Mouse (Mus musculus): ENCODE measurements around the gene Ablim1. TPM values are rescaled to one million over a fixed set of nuclear protein-coding genes. Genes with fewer than 3 reads are reported as not detected.

The Ablim1 gene
- polyA plus RNA-seq, 1 experiment from 2014 or later, result 6.1 TPM

- 66% methylated on average over 2 of the region's 2 CpGs for WGBS (ENCODE audit: insufficient replicate concordance)
- Histone ChIP-seq H3K4me1 (no peaks in the 10 kb centered on the region), H3K9ac (no peak overlapping the region), H3K36me3 (no peaks in the 10 kb centered on the region), H3K4me3 (no peak overlapping the region), H3K9me3 (replicated peaks) (no peaks in the 10 kb centered on the region), H3K27me3 (replicated peaks) (no peaks in the 10 kb centered on the region), H3K4me2 (no peak overlapping the region), H3K27ac (no peak overlapping the region)
- ATAC-seq, result no peak
Observed at GRCm38 (mm10) chr19:57235931-57236330, 78.8 kb downstream of the Ablim1 start.

GRCm38 (mm10) chr19:57230996-57231395, 83.7 kb downstream of the Ablim1 start:
- Histone ChIP-seq H3K27me3 (replicated peaks) (no peaks in the 10 kb centered on the region), H3K4me3 (no peak overlapping the region), H3K36me3 (no peaks in the 10 kb centered on the region), H3K4me2 (no peak overlapping the region), H3K9me3 (replicated peaks) (no peaks in the 10 kb centered on the region), H3K9ac (no peak overlapping the region), H3K4me1 (no peaks in the 10 kb centered on the region), H3K27ac (no peak overlapping the region)
- whole genome bisulfite sequencing (ENCODE audit: insufficient replicate concordance), result 58% methylated on average over 4 of the region's 4 CpGs
- ATAC-seq, result no peak

DNA sequence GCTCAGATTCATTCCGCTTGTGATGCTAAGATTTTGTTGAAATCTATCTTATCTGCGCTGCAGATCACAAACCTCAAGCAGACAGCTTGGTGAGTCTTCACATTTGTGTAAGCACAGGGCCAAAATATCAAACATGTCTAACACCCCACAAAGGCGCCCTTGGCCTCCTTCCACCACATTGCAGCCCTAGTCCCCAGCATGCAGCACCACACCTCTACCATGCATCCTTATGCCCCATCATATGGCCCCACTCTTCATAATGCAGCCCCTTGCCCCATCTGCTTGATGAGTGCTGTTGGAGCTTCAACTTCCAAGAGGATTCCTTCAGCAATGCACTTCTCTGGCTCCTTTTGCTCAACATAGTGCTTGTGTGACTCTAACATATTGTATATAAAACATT, 85.6 kb downstream of the Ablim1 start:
- Histone ChIP-seq H3K27me3 (replicated peaks) (no peaks in the 10 kb centered on the region), H3K4me3 (no peak overlapping the region), H3K9ac (no peak overlapping the region), H3K9me3 (replicated peaks) (no peaks in the 10 kb centered on the region), H3K4me1 (no peaks in the 10 kb centered on the region; the same call in 1 of the 2 replicates), H3K27ac (no peak overlapping the region), H3K36me3 (no peaks in the 10 kb centered on the region), H3K4me2 (no peak overlapping the region)
- no peak for ATAC-seq
- WGBS (ENCODE audit: insufficient replicate concordance), result 67% methylated on average over 3 of the region's 3 CpGs

DNA sequence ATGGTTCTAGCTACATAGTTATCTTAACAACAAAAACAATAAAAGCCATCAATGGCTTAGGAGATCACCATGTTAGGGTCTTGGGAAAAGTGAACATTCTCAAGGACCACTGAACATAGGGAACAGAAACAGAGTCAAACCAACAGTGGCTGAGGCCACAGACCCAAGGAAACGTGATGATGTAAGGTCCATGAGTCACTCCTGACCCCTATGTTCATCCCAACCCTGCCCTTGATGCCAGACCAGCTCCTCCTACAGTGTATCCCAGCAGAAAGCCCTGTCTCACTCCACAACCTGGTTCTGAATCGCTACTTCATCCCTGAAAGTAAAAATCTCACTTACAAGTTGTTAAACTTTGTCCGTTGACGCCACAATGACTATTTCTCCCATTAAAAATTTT, 86.1 kb downstream of the Ablim1 start:
- no peak overlapping the region for H3K9ac ChIP-seq
- 59% methylated on average over 4 of the region's 4 CpGs for WGBS (ENCODE audit: insufficient replicate concordance)
- H3K27me3 ChIP-seq (replicated peaks), result no peaks in the 10 kb centered on the region
- H3K4me3 ChIP-seq, result no peak overlapping the region
- H3K4me2 ChIP-seq, result no peak overlapping the region
- H3K9me3 ChIP-seq (replicated peaks), result no peaks in the 10 kb centered on the region
- H3K36me3 ChIP-seq, result no peaks in the 10 kb centered on the region
- no peak overlapping the region for H3K27ac ChIP-seq
- no peak for ATAC-seq
- no peaks in the 10 kb centered on the region; the same call in 1 of the 2 replicates for H3K4me1 ChIP-seq

- no peak overlapping the region for H3K4me3 ChIP-seq
- H3K9me3 ChIP-seq (replicated peaks), result no peaks in the 10 kb centered on the region
- WGBS (ENCODE audit: insufficient replicate concordance), result 67% methylated on average over 5 of the region's 5 CpGs
- H3K4me1 ChIP-seq, result no peaks in the 10 kb centered on the region; the same call in 1 of the 2 replicates
- no peak for ATAC-seq
- no peaks in the 10 kb centered on the region for H3K36me3 ChIP-seq
- H3K4me2 ChIP-seq, result no peak overlapping the region
- H3K9ac ChIP-seq, result no peak overlapping the region
- H3K27me3 ChIP-seq (replicated peaks), result no peaks in the 10 kb centered on the region; the same call in 1 of the 2 replicates
- H3K27ac ChIP-seq, result no peak overlapping the region
Observed at GRCm38 (mm10) chr19:57224390-57224789, 90.3 kb downstream of the Ablim1 start.

DNA sequence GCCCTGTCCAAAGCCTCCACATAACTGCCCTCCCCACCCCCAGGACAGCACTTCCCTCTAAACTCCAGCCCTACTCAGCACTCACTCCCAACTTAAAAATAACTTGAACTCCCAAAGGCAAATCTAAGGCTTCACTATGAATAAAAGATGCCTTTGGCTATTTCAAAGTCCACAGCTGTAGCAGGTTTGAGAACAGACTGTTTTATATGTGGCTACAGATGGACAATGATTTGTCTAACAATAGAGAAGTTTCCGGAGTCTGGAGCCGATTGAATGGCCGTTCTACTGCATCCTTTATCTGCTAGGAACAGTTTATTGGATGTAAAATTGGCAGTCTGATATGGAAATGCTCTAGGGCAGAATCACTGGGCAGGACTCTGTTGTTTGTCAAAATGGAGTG, 91.0 kb downstream of the Ablim1 start:
- no peaks in the 10 kb centered on the region; the same call in 1 of the 2 replicates for H3K27me3 ChIP-seq (replicated peaks)
- no peaks in the 10 kb centered on the region for H3K36me3 ChIP-seq
- 69% methylated on average over 3 of the region's 3 CpGs for WGBS (ENCODE audit: insufficient replicate concordance)
- H3K4me1 ChIP-seq, result no peaks in the 10 kb centered on the region; the same call in 1 of the 2 replicates
- no peaks in the 10 kb centered on the region for H3K9me3 ChIP-seq (replicated peaks)
- no peak overlapping the region for H3K4me2 ChIP-seq
- no peak overlapping the region for H3K9ac ChIP-seq
- no peak overlapping the region for H3K4me3 ChIP-seq
- ATAC-seq, result no peak
- no peak overlapping the region for H3K27ac ChIP-seq

GRCm38 (mm10) chr19:57222657-57223056, 92.1 kb downstream of the Ablim1 start:
- H3K27me3 ChIP-seq (replicated peaks), result no peaks in the 10 kb centered on the region; the same call in 1 of the 2 replicates
- ATAC-seq, result no peak
- no peak overlapping the region for H3K9ac ChIP-seq
- H3K36me3 ChIP-seq, result no peaks in the 10 kb centered on the region
- no peak overlapping the region for H3K4me3 ChIP-seq
- no peak overlapping the region for H3K27ac ChIP-seq
- no peak overlapping the region for H3K4me2 ChIP-seq
- WGBS (ENCODE audit: insufficient replicate concordance), result 82% methylated on average over 6 of the region's 6 CpGs
- H3K4me1 ChIP-seq, result no peaks in the 10 kb centered on the region; the same call in 1 of the 2 replicates
- H3K9me3 ChIP-seq (replicated peaks), result no peaks in the 10 kb centered on the region

GRCm38 (mm10) chr19:57221684-57222235, 93.0 kb downstream of the Ablim1 start:
- no peak for ATAC-seq
- Histone ChIP-seq H3K4me1 (no peaks in the 10 kb centered on the region; the same call in 1 of the 2 replicates), H3K9me3 (replicated peaks) (no peaks in the 10 kb centered on the region), H3K9ac (no peak overlapping the region), H3K4me2 (no peak overlapping the region), H3K27me3 (replicated peaks) (no peaks in the 10 kb centered on the region; the same call in 1 of the 2 replicates), H3K36me3 (no peaks in the 10 kb centered on the region), H3K4me3 (no peak overlapping the region), H3K27ac (no peak overlapping the region)
- WGBS (ENCODE audit: insufficient replicate concordance), result 56% methylated on average over 7 of the region's 7 CpGs

- Histone ChIP-seq H3K4me2 (no peak overlapping the region), H3K36me3 (no peaks in the 10 kb centered on the region), H3K4me3 (no peak overlapping the region), H3K27ac (no peak overlapping the region), H3K9me3 (replicated peaks) (no peaks in the 10 kb centered on the region), H3K9ac (no peak overlapping the region), H3K27me3 (replicated peaks) (no peaks in the 10 kb centered on the region; the same call in 1 of the 2 replicates), H3K4me1 (no peaks in the 10 kb centered on the region; the same call in 1 of the 2 replicates)
- 63% methylated on average over 11 of the region's 11 CpGs for WGBS (ENCODE audit: insufficient replicate concordance)
- no peak for ATAC-seq
Observed at GRCm38 (mm10) chr19:57219758-57220157, 95.0 kb downstream of the Ablim1 start.

DNA sequence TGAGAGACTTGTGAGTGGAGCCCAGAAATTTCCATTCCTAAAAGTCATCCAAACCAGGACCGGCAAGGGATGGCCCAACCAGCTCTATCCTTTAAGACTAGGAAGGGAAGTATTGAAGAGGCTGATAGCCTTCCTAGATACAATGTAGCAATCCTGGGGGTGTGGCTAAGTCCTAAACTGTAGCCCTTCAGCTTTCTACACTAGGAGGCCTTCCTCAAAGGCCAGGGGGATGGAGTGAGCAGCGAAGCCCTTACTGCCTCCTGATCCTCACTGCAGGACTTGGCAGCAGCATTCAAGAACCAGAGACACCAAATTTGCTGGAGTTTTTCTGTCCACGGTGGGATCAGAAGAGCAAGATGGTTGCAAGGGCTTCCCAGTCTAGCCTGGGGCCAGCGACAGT, 97.6 kb downstream of the Ablim1 start:
- 47% methylated on average over 4 of the region's 4 CpGs for WGBS (ENCODE audit: insufficient replicate concordance)
- Histone ChIP-seq H3K27me3 (replicated peaks) (no peaks in the 10 kb centered on the region; the same call in 1 of the 2 replicates), H3K4me2 (no peak overlapping the region), H3K9me3 (replicated peaks) (no peaks in the 10 kb centered on the region), H3K4me3 (no peak overlapping the region), H3K4me1 (no peaks in the 10 kb centered on the region), H3K36me3 (no peaks in the 10 kb centered on the region), H3K9ac (no peak overlapping the region), H3K27ac (no peak overlapping the region)
- no peak for ATAC-seq

GRCm38 (mm10) chr19:57215527-57215926, 99.2 kb downstream of the Ablim1 start:
- no peak overlapping the region for H3K9ac ChIP-seq
- no peaks in the 10 kb centered on the region for H3K9me3 ChIP-seq (replicated peaks)
- H3K27me3 ChIP-seq (replicated peaks), result no peaks in the 10 kb centered on the region
- H3K36me3 ChIP-seq, result no peaks in the 10 kb centered on the region
- H3K4me1 ChIP-seq, result no peaks in the 10 kb centered on the region
- H3K4me3 ChIP-seq, result no peak overlapping the region
- no peak overlapping the region for H3K4me2 ChIP-seq
- no peak for ATAC-seq
- H3K27ac ChIP-seq, result no peak overlapping the region
- WGBS (ENCODE audit: insufficient replicate concordance), result 74% methylated on average over 8 of the region's 8 CpGs

GRCm38 (mm10) chr19:57212406-57212805, 102.3 kb downstream of the Ablim1 start:
- WGBS (ENCODE audit: insufficient replicate concordance), result 61% methylated on average over 2 of the region's 2 CpGs
- Histone ChIP-seq H3K9me3 (replicated peaks) (no peaks in the 10 kb centered on the region), H3K27ac (no peak overlapping the region), H3K27me3 (replicated peaks) (no peaks in the 10 kb centered on the region), H3K4me3 (no peak overlapping the region), H3K36me3 (no peaks in the 10 kb centered on the region), H3K4me1 (no peaks in the 10 kb centered on the region), H3K4me2 (no peak overlapping the region), H3K9ac (no peak overlapping the region)
- no peak for ATAC-seq

All from liver, embryonic 12.5 days (tissue).